Mouse (Mus musculus): Measurements from ENCODE around the gene Top1.

- TF ChIP-seq CTCF (IDR thresholded peaks at IDR 0.05; ENCODE audit: low read depth, low read length) (no peak), POLR2A (IDR thresholded peaks at IDR 0.05; ENCODE audit: extremely low read depth, insufficient read depth, low read length) (no peak)
Observed at GRCm38 (mm10) chr2:160664421-160664820, 18.7 kb downstream of the Top1 start.

Data from liver, adult 2 months (tissue).